Mouse (Mus musculus) midbrain, embryonic 15.5 days (tissue): ENCODE results near the gene Suclg1. TPM values are rescaled to one million over a fixed set of nuclear protein-coding genes. Genes with fewer than 3 reads are reported as not detected.

ENCODE experiments used
- ATAC-seq: fragments of 200-750 bp; cut with Nextera tagmentation; replicated peaks from 2 replicates; pipeline ENCODE4 v1.8.0; 2017; ENCODE audit warnings: moderate TSS enrichment
- H3K27ac ChIP-seq: fragments of 300-500 bp; sonication (generic); 2 replicates; pipeline ENCODE4 v1.5.1; 2015; ENCODE audit warnings: mild to moderate bottlenecking, inconsistent platforms
- H3K27me3 ChIP-seq: fragments of 300-500 bp; sonication (generic); replicated peaks from 2 replicates; pipeline ENCODE4 v1.6.1; 2015; ENCODE audit warnings: inconsistent platforms
- H3K36me3 ChIP-seq: fragments of 300-500 bp; sonication (generic); replicated peaks from 2 replicates; pipeline ENCODE4 v1.6.1; 2015; ENCODE audit warnings: inconsistent platforms
- H3K4me1 ChIP-seq: fragments of 300-500 bp; sonication (generic); 2 replicates; pipeline ENCODE4 v1.6.1; 2015; ENCODE audit warnings: inconsistent platforms
- H3K4me2 ChIP-seq: fragments of 300-500 bp; sonication (generic); 2 replicates; pipeline ENCODE4 v1.6.1; 2015; ENCODE audit warnings: inconsistent platforms, mild to moderate bottlenecking, moderate library complexity
- H3K4me3 ChIP-seq: fragments of 300-500 bp; sonication (generic); 2 replicates; pipeline ENCODE4 v1.5.1; 2015; ENCODE audit warnings: mild to moderate bottlenecking, inconsistent platforms
- H3K9ac ChIP-seq: fragments of 300-500 bp; sonication (generic); 2 replicates; pipeline ENCODE4 v1.6.1; 2015; ENCODE audit warnings: mild to moderate bottlenecking, inconsistent platforms
- H3K9me3 ChIP-seq: fragments of 300-500 bp; sonication (generic); 2 replicates; pipeline ENCODE4 v1.6.1; 2016; ENCODE audit warnings: inconsistent platforms
- WGBS: fragments of 180-500 bp; shearing (Covaris S2); methylation state at CpG from one replicate; pipeline ENCODE4 v1.1.7; 2015; ENCODE audit warnings: mixed read lengths; 5-methylcytosine and 5-hydroxymethylcytosine counted together
- polyA plus RNA-seq: library from polyadenylated mRNA; unstranded; fragments of >200 nt; fragmentation: Nextera tagmentation; extraction: Ambion mirVana; gene quantifications from 2 replicates; pipeline ENCODE4 v1.2.1, GENCODE M21; 2015

Suclg1 gene
- 125 and 131 TPM in 2 replicates for polyA plus RNA-seq

DNA sequence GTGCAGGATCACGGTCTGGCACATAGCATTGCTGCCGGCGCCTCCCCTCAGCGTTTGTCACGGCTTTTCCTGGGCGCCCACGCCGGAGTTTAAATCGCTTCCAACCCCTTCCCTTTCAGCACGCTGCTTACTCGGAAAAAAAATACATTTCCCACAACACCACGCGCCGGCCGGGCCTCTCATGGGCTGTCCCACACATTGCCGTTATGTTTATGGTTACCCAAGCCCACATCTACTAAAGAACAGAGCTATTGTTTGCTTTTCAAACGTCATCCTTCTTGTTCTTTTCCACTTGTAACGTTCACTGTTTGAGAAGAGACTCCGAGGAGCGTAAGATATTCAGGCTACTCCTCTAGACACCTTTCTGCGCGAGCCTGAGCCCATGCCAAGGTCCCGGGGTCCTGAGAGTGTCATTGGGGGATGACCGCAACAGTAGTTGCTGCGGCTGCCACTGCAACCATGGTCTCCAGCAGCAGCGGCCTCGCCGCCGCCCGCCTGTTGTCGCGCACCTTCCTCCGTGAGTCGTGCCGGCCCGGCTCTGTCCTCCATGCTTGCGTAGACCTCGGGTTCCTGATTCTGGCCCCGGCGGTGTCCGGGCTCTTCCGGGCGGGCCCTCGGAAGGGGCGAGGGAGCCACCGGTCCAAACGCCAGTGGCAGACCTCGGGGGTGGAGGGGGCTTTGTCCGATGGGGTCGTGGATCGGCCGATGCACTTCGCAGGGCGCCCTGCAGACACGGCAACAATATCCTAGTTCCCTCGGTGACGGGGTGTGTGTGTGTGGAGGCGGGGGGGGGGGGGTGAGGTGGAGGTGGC lies at the start of gene Suclg1:
Gene Suclg1, plus strand, starts transcription at position 146 of the 812 bp plus-strand sequence.
- under 1% methylated on average over 57 of the region's 58 CpGs for WGBS
- Histone ChIP-seq H3K4me3 (peak within 1 kb of the TSS; percentile 80), H3K27me3 (no peaks in the 10 kb centered on the region), H3K27ac (peak within 1 kb of the TSS; percentile 79), H3K9ac (peak within 1 kb of the TSS; percentile 90), H3K9me3 (no peaks in the 10 kb centered on the region), H3K4me1 (peaks cover 15% of the 10 kb centered on the region), H3K4me2 (peak within 1 kb of the TSS; percentile 87), H3K36me3 (no peaks in the 10 kb centered on the region)
- ATAC-seq, result peak; percentile 96

DNA sequence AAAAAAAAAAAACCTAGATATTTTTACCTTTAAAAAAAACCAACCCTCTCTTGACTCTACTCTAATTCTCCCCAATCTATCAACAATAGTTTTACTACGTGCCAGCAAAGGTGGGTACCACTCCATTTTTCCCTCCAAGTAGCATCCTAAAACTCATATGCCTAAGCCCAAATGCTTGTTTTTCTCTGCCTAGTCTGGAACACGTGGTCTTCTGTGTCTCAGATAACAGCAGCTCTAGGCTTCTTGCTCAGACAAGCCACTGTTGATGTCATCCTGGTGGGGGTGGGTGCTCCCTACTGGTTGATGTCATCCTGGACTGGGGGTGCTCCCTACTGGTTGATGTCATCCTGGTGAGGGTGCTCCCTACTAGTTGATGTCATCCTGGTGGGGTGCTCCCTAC lies 44.5 kb upstream of the Suclg1 start:
- Histone ChIP-seq H3K27ac (no peak overlapping the region), H3K36me3 (no peaks in the 10 kb centered on the region), H3K9me3 (no peaks in the 10 kb centered on the region), H3K4me1 (no peaks in the 10 kb centered on the region), H3K27me3 (no peaks in the 10 kb centered on the region), H3K4me3 (no peak overlapping the region), H3K4me2 (no peak overlapping the region), H3K9ac (no peak overlapping the region)
- WGBS, result 81% methylated on average over 2 of the region's 2 CpGs
- no peak for ATAC-seq

DNA sequence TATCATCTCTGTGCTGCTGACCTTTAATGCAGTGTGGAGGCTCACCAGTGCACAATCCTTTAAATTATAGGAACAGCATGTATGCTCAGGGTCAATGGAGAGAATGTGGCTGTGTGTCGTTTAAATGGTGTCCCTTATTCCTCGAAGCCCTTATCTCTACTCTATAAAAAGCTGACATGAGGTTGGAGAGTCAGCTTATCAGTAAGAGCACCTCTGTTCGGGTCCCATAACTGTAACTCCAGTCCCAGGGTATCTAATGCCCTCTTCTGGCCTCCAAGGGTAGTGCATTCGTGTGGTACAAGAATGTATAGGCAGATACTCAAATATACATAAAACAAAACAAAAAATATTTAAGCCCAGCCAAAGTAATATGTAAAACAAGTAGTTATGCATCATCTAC lies 43.2 kb upstream of the Suclg1 start:
- Histone ChIP-seq H3K4me2 (no peak overlapping the region), H3K27me3 (no peaks in the 10 kb centered on the region), H3K9ac (no peak overlapping the region), H3K9me3 (no peaks in the 10 kb centered on the region), H3K36me3 (no peaks in the 10 kb centered on the region), H3K4me1 (no peaks in the 10 kb centered on the region), H3K4me3 (no peak overlapping the region), H3K27ac (no peak overlapping the region)
- 78% methylated on average over 4 of the region's 4 CpGs for WGBS
- no peak for ATAC-seq

DNA sequence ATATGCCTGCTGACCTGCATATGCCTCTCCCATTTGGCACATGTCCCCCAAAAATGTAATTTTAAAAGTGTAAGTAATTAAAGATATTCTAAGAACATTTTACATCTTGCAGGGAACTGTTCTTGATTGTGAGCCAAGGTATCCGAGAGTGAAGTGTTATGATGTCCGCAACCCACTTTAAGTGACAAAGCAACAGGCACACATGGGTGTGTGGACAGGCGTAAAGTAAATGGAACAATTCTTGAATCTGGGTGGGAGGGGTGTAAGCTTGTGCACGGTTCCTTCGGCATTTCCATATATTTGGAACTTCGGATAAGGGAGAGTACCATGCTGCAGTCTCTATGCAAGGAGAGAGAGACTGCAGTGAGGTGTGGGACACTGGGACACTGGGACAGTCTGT lies 38.6 kb upstream of the Suclg1 start:
- Histone ChIP-seq H3K9me3 (no peaks in the 10 kb centered on the region), H3K4me1 (no peaks in the 10 kb centered on the region), H3K36me3 (no peaks in the 10 kb centered on the region), H3K4me2 (no peak overlapping the region), H3K27me3 (no peaks in the 10 kb centered on the region), H3K9ac (no peak overlapping the region), H3K4me3 (no peak overlapping the region), H3K27ac (no peak overlapping the region)
- WGBS, result 91% methylated on average over 6 of the region's 6 CpGs
- no peak for ATAC-seq

DNA sequence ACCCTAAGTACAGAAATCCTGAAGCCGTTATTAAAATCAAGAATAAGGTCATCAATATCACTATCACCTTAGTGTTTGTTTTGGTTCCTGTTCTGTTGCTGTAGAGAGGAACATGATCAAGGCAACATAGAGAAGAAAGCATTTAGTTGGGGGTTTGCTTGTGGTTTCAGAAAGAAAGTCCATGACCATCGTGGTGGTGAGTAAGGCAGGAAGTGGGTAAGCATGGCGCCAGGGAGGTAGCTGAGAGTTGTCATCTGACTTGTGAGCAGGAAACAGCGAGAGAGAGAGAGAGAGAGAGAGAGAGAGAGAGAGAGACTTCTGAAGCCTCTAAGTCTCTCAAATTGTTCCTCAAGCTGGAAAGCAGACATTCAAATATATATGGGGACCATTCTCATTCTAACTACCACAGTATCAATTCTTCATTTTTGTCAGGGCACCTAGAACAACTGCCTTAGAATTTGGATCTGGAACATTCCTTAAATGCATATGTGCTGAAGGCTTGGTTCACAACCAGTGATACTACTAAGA lies 37.7 kb upstream of the Suclg1 start:
- Histone ChIP-seq H3K4me1 (no peaks in the 10 kb centered on the region), H3K36me3 (no peaks in the 10 kb centered on the region), H3K4me2 (no peak overlapping the region), H3K9me3 (no peaks in the 10 kb centered on the region), H3K27me3 (no peaks in the 10 kb centered on the region), H3K9ac (no peak overlapping the region), H3K4me3 (no peak overlapping the region), H3K27ac (no peak overlapping the region)
- WGBS, result 88% methylated on average over 4 of the region's 4 CpGs
- ATAC-seq, result no peak

DNA sequence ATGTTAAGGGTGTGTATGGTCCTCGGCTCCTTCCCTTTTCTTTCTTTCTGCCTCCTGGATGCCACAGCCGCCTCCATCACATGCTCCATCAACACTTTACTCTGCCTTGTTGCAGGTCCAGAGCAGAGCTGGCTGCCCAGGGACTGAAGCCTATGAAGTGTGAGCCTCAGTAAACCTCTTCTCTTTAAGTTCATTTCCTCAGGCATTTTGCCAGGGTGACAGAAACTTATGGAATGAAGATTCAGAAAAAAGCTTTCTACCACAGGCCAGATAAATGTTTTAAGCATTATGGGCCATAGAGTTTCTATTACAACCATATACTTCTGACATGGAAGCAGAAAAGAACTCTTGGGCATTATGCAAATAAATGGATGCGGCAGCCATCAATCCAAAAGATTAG lies 37.1 kb upstream of the Suclg1 start:
- Histone ChIP-seq H3K27ac (no peak overlapping the region), H3K4me3 (no peak overlapping the region), H3K9me3 (no peaks in the 10 kb centered on the region), H3K36me3 (no peaks in the 10 kb centered on the region), H3K4me2 (no peak overlapping the region), H3K4me1 (no peaks in the 10 kb centered on the region), H3K9ac (no peak overlapping the region), H3K27me3 (no peaks in the 10 kb centered on the region)
- WGBS, result 93% methylated on average over 3 of the region's 3 CpGs
- no peak for ATAC-seq

DNA sequence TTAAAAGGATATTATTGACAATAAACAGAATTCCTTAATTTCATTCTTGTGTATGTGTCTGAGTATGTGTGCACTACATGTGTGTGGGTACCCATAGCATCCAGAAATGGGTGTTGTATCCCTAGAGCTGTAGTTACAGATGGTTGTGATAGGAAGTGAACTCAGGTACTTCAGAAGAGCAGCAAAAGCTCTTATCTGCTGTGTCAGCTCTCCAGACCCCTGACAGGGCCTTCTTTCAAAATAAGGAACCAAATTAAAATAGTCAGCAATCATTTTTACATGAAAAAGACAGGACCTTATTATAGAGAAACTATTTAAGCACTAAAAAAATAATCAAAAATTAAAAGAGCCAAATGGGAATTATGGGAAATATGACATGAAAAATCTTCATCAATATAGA lies 36.6 kb upstream of the Suclg1 start:
- no peak for ATAC-seq
- H3K4me3 ChIP-seq, result no peak overlapping the region
- no peak overlapping the region for H3K9ac ChIP-seq
- H3K27me3 ChIP-seq, result no peaks in the 10 kb centered on the region
- H3K36me3 ChIP-seq, result no peaks in the 10 kb centered on the region
- H3K27ac ChIP-seq, result no peak overlapping the region
- no peaks in the 10 kb centered on the region for H3K4me1 ChIP-seq
- H3K4me2 ChIP-seq, result no peak overlapping the region
- no peaks in the 10 kb centered on the region for H3K9me3 ChIP-seq

DNA sequence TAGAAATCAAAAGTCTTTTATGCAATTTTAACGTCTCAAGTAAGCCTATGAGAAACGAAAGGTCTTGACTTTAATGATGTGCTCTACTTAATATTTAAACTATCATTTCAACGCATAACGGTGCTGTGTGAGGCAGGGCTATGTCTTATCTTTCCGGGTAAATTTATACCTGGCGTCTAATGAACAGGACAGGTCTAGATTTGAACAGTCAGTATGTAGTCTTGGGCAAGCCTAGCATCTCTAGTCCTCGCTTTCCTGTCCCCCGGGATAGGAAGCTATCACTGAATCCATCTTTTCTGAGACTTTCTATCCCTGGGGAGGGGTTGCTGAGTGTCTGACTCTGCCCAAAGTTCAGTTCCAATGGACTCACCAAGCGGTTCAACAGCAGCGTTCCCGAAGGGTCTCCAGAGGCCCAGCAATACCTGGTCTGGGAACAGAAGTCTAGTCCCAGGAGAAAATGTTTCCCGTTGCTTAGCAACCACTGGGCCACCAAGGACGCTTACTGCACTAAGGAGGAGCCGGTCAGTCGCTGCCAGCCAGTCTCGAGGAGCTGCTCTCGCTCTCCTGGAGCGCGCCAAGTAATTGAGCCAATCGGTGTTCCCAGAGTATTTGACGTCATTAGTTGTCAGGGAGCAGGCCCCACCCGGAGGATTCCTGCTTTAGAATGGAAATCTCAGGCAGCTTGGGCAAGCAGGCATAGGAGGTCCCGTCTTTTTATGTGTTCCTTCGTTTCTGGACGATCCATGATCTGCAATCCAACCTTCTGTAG lies 26.8 kb upstream of the Suclg1 start, which contains the start of gene Dnah6:
Gene Dnah6, minus strand, starts transcription at position 463 of the 769 bp plus-strand sequence.
- Histone ChIP-seq H3K9ac (peak within 1 kb of the TSS; percentile 6), H3K4me1 (peaks cover 4% of the 10 kb centered on the region), H3K4me2 (peak within 1 kb of the TSS; percentile 64), H3K9me3 (no peaks in the 10 kb centered on the region), H3K27ac (peak within 1 kb of the TSS; percentile 49), H3K36me3 (no peaks in the 10 kb centered on the region), H3K27me3 (no peaks in the 10 kb centered on the region), H3K4me3 (peak within 1 kb of the TSS; percentile 41)
- WGBS, result 30% methylated on average over 25 of the region's 25 CpGs
- ATAC-seq, result peak; percentile 100

DNA sequence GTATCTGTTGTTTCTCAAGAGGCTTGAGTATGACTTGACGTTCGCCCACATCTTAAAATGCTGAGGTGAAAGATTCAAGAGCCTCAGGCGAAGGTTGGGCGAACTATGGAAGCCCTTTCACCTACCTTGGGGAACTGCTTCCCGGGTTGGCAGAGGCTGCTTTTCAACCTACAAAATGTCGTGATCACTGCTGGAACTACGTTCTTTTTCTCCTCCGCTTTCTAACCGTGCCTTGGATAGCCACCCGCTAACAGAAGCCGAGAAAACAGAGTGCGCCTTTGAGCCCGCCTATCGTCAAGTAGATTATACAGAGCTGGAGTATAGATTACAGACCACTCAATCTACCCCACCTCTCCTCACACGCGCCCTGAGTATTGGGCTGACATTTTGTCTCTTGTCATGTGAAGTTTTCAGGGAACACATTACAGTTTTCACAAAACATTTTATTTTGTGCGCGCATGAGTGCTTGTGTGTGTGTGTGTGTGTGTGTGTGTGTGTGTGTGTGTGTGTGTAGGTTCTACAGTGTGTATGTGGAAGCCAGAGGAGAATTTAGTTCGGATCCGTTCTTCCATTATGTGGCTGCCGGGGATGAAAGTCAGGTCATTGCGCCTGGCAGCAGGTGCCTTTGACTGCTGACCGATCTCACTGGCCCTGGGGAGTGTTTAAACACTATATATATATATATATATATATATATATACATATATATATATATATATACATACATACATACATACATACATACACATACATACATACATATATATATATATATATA lies 26.0 kb upstream of the Suclg1 start:
- Histone ChIP-seq H3K9ac (peak overlapping the region; percentile 6), H3K9me3 (no peaks in the 10 kb centered on the region), H3K36me3 (no peaks in the 10 kb centered on the region), H3K4me1 (peaks cover 4% of the 10 kb centered on the region), H3K27me3 (no peaks in the 10 kb centered on the region), H3K27ac (peak overlapping the region; percentile 49), H3K4me3 (peak overlapping the region; percentile 41), H3K4me2 (peak overlapping the region; percentile 64)
- ATAC-seq, result peak; percentile 85
- 37% methylated on average over 23 of the region's 23 CpGs for WGBS

DNA sequence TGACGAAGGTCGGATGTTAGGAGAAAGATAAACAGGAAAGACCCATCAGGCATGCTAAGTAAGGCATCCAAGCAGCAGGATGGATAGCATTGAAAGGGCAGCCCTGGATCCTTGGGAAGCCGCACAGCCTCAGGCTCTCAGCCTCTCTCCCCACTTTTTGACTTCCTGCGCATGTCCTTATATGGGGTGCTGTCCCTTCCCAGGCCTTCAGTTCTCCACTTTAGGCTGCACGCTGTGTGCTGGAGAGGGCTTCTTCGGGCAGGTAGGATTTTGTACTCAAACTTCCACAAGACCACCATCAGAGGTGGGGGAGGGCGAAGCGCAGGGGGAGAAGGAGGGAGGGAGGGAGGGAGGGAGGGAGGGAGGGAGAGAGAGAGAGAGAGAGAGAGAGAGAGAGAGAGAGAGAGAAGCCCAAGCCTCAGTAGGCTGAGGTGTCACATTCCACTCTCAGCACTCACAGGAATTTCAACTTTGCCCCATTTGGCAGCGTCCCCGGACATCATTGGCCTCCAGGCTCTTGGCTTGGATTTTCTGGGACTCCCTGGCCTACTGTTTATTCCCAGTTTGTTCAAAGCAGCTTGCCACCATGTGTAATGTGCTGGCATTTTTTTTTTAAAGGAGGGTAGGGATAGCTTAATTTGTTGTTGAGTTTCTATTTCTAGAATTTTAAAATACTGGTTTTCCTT lies 25.2 kb upstream of the Suclg1 start:
- no peak overlapping the region for H3K4me3 ChIP-seq
- H3K36me3 ChIP-seq, result no peaks in the 10 kb centered on the region
- no peaks in the 10 kb centered on the region for H3K9me3 ChIP-seq
- ATAC-seq, result no peak
- peaks cover 4% of the 10 kb centered on the region for H3K4me1 ChIP-seq
- WGBS, result 25% methylated on average over 9 of the region's 10 CpGs
- H3K9ac ChIP-seq, result no peak overlapping the region
- H3K27ac ChIP-seq, result no peak overlapping the region
- H3K4me2 ChIP-seq, result peak overlapping the region; percentile 0; the same call in 1 of the 2 replicates
- H3K27me3 ChIP-seq, result no peaks in the 10 kb centered on the region

DNA sequence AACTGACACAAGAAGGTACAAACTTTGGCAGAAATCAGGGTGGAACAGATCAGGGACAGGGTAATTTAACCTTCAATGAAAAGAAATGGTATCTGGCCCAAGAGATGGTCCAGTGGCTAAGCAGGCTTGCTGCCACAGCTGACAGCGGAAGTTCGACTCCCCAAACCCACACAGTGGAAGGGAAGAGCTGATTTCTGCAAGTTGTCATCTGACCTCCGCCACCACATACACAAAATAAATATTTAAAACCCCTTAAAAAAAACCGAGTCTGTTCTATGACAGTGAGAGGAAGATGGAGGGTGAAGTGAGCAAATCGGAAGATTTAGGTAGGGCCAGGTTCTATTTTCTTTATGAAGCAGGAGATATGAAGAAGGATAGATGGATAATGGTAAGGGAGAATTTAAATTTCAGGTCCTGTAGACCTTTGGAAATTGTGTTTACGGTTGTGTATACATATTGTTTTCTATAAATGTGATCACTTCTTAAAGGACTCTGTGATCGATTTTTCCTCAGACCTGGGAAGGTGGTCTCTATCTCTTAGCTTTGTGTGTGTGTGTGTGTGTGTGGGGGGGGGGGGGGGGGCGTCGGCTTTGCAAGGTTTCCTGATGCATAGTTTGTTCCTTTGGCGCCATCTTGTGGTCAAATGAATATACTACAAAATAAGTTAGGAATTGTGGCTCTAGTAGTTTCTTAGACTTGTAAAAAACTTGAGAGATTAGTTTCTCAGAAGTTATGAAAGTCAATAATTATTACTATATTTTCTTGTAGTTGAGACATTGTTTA lies 20.6 kb upstream of the Suclg1 start:
- H3K4me2 ChIP-seq, result no peak overlapping the region
- no peak overlapping the region for H3K27ac ChIP-seq
- H3K9ac ChIP-seq, result no peak overlapping the region
- no peaks in the 10 kb centered on the region for H3K36me3 ChIP-seq
- ATAC-seq, result no peak
- H3K9me3 ChIP-seq, result no peaks in the 10 kb centered on the region
- 43% methylated on average over 10 of the region's 10 CpGs for WGBS
- H3K4me1 ChIP-seq, result no peaks in the 10 kb centered on the region
- H3K4me3 ChIP-seq, result no peak overlapping the region
- no peaks in the 10 kb centered on the region; the same call in 1 of the 2 replicates for H3K27me3 ChIP-seq
